Mouse (Mus musculus) layer of hippocampus, adult 2 months (tissue): Measurements from ENCODE around the gene Ankrd63. TPM values are rescaled to one million over a fixed set of nuclear protein-coding genes. Genes with fewer than 3 reads are reported as not detected.

Experiments used
- DNase-seq, 2 experiments: peaks; one replicate each; pipeline ENCODE4 v3.0.0; 2022; ENCODE audit warnings: low spot score in 2 of 2
- H3K27ac ChIP-seq: fragments of 200-600 bp; 2 replicates; pipeline ENCODE4 v1.8.1; 2022
- H3K4me3 ChIP-seq: fragments of 200-600 bp; 2 replicates; pipeline ENCODE4 v1.8.1; 2022; ENCODE audit warnings: mild to moderate bottlenecking
- CTCF ChIP-seq: fragments of 200-600 bp; conservative IDR thresholded peaks from 2 replicates; pipeline ENCODE4 v1.8.1; 2022; ENCODE audit warnings: antibody characterized with exemption, mild to moderate bottlenecking, moderate library complexity
- total RNA-seq, 2 experiments: library from RNA; stranded (reverse); gene quantifications; 2 replicates each; pipeline ENCODE4 v1.2.3; 2021

Ankrd63 gene
- total RNA-seq, 2 experiments from 2014 or later: 14.8 to 15.5 TPM

GRCm38 (mm10) chr2:118673686-118674465, 29.9 kb downstream of the Ankrd63 start:
- H3K27ac ChIP-seq: no peak overlapping the region
- H3K4me3 ChIP-seq: no peak overlapping the region
- no peak for TF ChIP-seq CTCF
- DNase-seq: no peak

DNA sequence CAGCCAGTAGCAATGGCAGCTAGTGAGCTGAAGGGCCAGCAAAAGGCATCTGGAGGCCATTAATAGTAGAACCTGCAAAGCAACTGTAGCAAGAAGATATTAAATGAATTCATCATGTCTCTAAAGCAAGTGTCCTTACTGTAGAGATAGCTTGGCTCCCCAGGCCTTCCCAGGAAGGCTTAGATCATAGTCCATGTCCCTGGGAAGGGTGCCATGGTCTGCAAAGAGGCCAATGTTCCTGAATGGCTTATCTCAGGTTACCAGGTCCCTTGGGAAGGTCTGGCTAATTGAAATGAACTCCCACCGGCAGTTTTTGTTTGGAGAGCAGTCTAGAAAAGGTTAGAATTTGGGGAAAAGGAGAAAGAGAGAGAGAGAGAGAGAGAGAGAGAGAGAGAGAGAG, 32.0 kb downstream of the Ankrd63 start:
- H3K27ac ChIP-seq: no peak overlapping the region
- TF ChIP-seq CTCF: no peak
- H3K4me3 ChIP-seq: no peak overlapping the region
- DNase-seq: no peak

DNA sequence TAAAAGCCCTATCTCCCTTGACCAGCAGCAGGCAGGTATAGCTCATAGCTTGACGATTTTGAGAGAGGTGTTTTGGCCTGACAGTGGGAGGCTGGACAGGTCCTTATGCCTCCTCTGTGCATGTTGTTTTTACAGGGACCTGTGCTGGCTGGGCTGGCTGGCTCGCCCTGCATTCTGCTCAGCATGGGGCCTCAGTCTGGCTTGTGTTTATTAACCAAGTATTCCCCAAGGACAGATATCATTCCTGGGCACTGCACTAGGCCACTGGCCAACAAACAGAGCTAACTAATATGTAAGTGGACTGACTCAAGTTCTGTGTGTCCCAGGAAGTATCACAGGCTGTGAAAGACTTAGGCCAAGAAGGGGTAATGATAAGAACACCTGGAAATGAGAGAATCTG, 34.0 kb downstream of the Ankrd63 start:
- Histone ChIP-seq H3K27ac (no peak overlapping the region), H3K4me3 (no peak overlapping the region)
- no peak for DNase-seq
- TF ChIP-seq CTCF: no peak

DNA sequence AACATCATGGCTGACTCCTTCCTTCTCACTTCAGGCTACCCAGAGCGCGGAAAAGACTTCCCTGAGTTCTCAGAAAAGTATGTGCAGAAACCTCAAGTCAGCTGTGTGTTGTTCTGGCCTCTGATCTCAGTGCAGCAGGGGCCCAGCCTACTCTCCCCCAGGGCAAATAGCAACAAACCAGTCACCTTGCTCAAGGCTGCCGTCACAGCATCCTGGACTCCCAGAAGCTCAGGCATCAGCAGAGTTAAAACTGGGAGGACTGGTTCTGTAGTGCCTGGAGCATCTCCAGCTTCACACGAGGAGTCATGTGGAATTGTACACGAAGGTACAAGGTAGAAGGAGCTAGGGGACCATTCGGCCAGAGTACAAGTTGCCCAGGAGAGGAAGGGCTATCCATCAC, 34.5 kb downstream of the Ankrd63 start:
- TF ChIP-seq CTCF: no peak
- Histone ChIP-seq H3K4me3 (no peak overlapping the region), H3K27ac (no peak overlapping the region)
- DNase-seq: no peak

- no peak for TF ChIP-seq CTCF
- Histone ChIP-seq H3K4me3 (no peak overlapping the region), H3K27ac (no peak overlapping the region)
- no peak for DNase-seq
Measured at GRCm38 (mm10) chr2:118667181-118667580, 36.6 kb downstream of the Ankrd63 start.

- H3K27ac ChIP-seq: no peak overlapping the region
- DNase-seq: no peak
- no peak for TF ChIP-seq CTCF
- H3K4me3 ChIP-seq: peak overlapping the region; percentile 65; the same call in 1 of the 2 replicates
Measured at GRCm38 (mm10) chr2:118665616-118666015, 38.1 kb downstream of the Ankrd63 start.

GRCm38 (mm10) chr2:118664975-118665516, 38.7 kb downstream of the Ankrd63 start:
- Histone ChIP-seq H3K27ac (0 out of 2 replicates have a peak overlapping the region, but pooled peaks have one; percentile 7), H3K4me3 (peak overlapping the region; percentile 65)
- DNase-seq: no peak
- no peak for TF ChIP-seq CTCF

DNA sequence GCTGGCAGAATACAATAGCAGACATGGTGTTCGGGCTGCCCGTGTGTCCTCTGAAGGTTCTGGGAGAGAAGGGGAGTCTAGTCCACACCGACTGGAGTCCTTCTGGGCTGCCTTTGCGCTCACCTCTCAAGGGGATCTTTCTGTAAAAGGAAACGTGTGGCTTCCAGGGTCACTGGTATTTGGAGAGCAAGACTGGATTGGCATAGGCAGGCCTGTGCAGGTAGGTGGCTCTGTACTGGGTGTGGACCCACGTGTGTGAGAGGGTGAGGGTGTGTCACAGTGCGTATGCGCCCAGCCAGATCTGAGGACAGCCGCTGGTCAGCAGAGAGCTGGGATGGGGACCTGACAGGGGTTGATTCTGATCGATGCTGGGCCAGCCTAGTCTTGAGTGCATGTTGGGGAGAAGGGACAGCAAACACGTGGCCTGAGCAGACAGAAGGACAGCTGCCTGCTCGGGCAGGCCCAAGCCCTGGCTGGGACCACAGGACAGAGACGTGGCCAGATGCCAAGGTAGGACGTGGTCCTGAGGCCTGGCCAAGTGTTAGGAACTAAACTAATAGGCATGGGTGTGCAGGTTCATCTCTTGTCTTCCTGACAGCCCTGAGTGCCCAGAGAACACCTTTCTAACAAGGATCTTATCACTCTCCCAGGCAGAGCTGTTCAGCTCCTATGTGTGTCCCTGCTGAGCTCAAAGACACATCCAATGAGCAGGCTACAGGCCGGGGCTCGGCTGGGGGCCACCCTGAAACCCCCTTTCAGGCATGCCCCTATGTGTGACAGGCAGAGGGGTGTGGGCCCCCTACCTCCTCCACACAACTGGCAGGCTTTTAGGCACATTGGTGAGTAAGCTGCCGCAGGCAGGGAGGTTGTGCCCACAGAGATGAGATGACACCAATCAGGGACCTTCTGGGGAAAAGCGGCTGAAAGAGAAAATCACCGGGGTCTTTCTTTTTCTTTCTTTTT, 39.7 kb downstream of the Ankrd63 start:
- peak overlapping the region; percentile 94 for H3K27ac ChIP-seq

GRCm38 (mm10) chr2:118662902-118663803, 40.6 kb downstream of the Ankrd63 start, which contains the start of gene Pak6:
Gene Pak6 (plus strand): TSS chr2:118663303.
- no peak for TF ChIP-seq CTCF
- Histone ChIP-seq H3K4me3 (peak within 1 kb of the TSS; percentile 65), H3K27ac (peak within 1 kb of the TSS; percentile 94)
- DNase-seq: peak; percentile 78

More for the DNA sequence above, 39.7 kb downstream of the Ankrd63 start:
- TF ChIP-seq CTCF: no peak
- H3K4me3 ChIP-seq: peak overlapping the region; percentile 65
- DNase-seq: peak in 1 of 2 experiments; percentile 33

DNA sequence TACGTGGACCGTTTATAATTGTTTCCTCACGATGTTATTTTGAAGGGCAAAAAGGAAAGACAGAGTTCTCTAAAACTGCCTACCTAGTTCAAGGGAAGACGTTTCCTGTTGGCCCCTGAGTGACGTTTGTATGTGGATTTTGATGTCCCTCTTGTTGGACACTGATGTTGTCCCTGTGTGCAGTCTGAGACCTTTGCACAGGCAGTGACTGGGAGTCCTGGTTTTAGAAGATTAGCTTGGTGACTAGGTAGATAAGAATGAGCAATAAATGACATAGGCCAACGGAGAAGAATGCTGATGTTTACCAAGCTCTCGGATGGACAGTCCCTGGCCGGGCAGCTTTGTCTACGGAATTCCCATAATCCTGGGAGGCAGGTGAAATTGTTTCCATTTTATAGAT, 41.9 kb downstream of the Ankrd63 start:
- DNase-seq: no peak
- no peak overlapping the region for H3K27ac ChIP-seq
- TF ChIP-seq CTCF: no peak
- H3K4me3 ChIP-seq: no peak overlapping the region

- no peak for DNase-seq
- Histone ChIP-seq H3K4me3 (peak overlapping the region; percentile 47), H3K27ac (peak overlapping the region; percentile 81)
- no peak for TF ChIP-seq CTCF
Measured at GRCm38 (mm10) chr2:118659998-118660452, 43.7 kb downstream of the Ankrd63 start.

DNA sequence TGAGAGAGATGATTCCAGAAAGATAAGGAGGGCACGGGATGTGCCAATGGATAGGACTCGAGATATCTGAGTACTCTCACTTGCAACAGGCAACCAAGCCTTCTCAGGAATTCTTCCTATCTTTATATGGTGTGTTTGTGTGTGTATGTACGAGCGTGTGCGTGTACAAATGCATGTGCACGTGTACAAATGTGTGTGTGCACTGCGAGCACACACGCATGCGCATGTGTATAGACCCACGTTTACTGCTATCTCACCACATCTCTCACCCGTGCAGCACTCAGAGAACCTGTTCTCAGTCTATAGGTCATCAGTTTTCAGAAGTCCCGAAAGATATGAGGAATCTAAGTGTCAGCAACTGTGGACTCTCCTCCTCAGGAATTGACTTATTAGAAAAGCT, 44.3 kb downstream of the Ankrd63 start:
- peak overlapping the region; percentile 81; the same call in 1 of the 2 replicates for H3K27ac ChIP-seq
- no peak for DNase-seq
- peak overlapping the region; percentile 47; the same call in 1 of the 2 replicates for H3K4me3 ChIP-seq
- TF ChIP-seq CTCF: no peak
